Mouse (Mus musculus): Measurements from ENCODE around the gene Glrx5. TPM values are rescaled to one million over a fixed set of nuclear protein-coding genes. Genes with fewer than 3 reads are reported as not detected.

The Glrx5 gene
- polyA plus RNA-seq, 1 experiment from 2014 or later: 254 TPM

GRCm38 (mm10) chr12:105077232-105077631 is 44.7 kb downstream of the Glrx5 start:
- H3K4me2 ChIP-seq: no peak overlapping the region
- H3K9ac ChIP-seq (ENCODE audit: low read depth, low read length): no peak overlapping the region
- no peak overlapping the region for H3K27ac ChIP-seq (ENCODE audit: low read depth, low read length)
- no peaks in the 10 kb centered on the region for H3K36me3 ChIP-seq (ENCODE audit: control insufficient read depth, insufficient read depth, low read length)
- no peak overlapping the region for H3K4me3 ChIP-seq (ENCODE audit: low read depth, low read length)
- 0 out of 2 replicates have a peak, but pooled peaks cover 2% of the 10 kb centered on the region for H3K27me3 ChIP-seq (ENCODE audit: control insufficient read depth, insufficient read depth, low read length)
- H3K9me3 ChIP-seq (replicated peaks; ENCODE audit: control insufficient read depth, low read length): no peaks in the 10 kb centered on the region
- no peaks in the 10 kb centered on the region for H3K4me1 ChIP-seq (ENCODE audit: control insufficient read depth, insufficient read depth, low read length)
- ATAC-seq (replicated peaks; ENCODE audit: insufficient number of reproducible peaks, low FRiP score, low TSS enrichment): no peak
- 82% methylated on average over 2 of the region's 2 CpGs for WGBS (ENCODE audit: insufficient replicate concordance)

GRCm38 (mm10) chr12:105084171-105084570 is 51.7 kb downstream of the Glrx5 start:
- H3K4me2 ChIP-seq: no peak overlapping the region
- no peaks in the 10 kb centered on the region for H3K36me3 ChIP-seq (ENCODE audit: control insufficient read depth, insufficient read depth, low read length)
- H3K4me3 ChIP-seq (ENCODE audit: low read depth, low read length): no peak overlapping the region
- ATAC-seq (replicated peaks; ENCODE audit: insufficient number of reproducible peaks, low FRiP score, low TSS enrichment): no peak
- H3K27ac ChIP-seq (ENCODE audit: low read depth, low read length): no peak overlapping the region
- no peaks in the 10 kb centered on the region for H3K9me3 ChIP-seq (replicated peaks; ENCODE audit: control insufficient read depth, low read length)
- no peaks in the 10 kb centered on the region for H3K4me1 ChIP-seq (ENCODE audit: control insufficient read depth, insufficient read depth, low read length)
- no peaks in the 10 kb centered on the region for H3K27me3 ChIP-seq (ENCODE audit: control insufficient read depth, insufficient read depth, low read length)
- 37% methylated on average over 5 of the region's 5 CpGs for WGBS (ENCODE audit: insufficient replicate concordance)
- no peak overlapping the region for H3K9ac ChIP-seq (ENCODE audit: low read depth, low read length)

- ATAC-seq (replicated peaks; ENCODE audit: insufficient number of reproducible peaks, low FRiP score, low TSS enrichment): no peak
- Histone ChIP-seq H3K27me3 (ENCODE audit: control insufficient read depth, insufficient read depth, low read length) (no peaks in the 10 kb centered on the region), H3K27ac (ENCODE audit: low read depth, low read length) (no peak overlapping the region), H3K4me3 (ENCODE audit: low read depth, low read length) (no peak overlapping the region), H3K4me2 (no peak overlapping the region), H3K36me3 (ENCODE audit: control insufficient read depth, insufficient read depth, low read length) (no peaks in the 10 kb centered on the region), H3K4me1 (ENCODE audit: control insufficient read depth, insufficient read depth, low read length) (no peaks in the 10 kb centered on the region), H3K9ac (ENCODE audit: low read depth, low read length) (no peak overlapping the region), H3K9me3 (replicated peaks; ENCODE audit: control insufficient read depth, low read length) (no peaks in the 10 kb centered on the region)
- 80% methylated on average over 6 of the region's 6 CpGs for WGBS (ENCODE audit: insufficient replicate concordance)
Measured at GRCm38 (mm10) chr12:105084816-105085215, 52.3 kb downstream of the Glrx5 start.

GRCm38 (mm10) chr12:105085296-105085695 is 52.8 kb downstream of the Glrx5 start:
- Histone ChIP-seq H3K4me1 (ENCODE audit: control insufficient read depth, insufficient read depth, low read length) (no peaks in the 10 kb centered on the region), H3K27ac (ENCODE audit: low read depth, low read length) (no peak overlapping the region), H3K4me3 (ENCODE audit: low read depth, low read length) (no peak overlapping the region), H3K27me3 (ENCODE audit: control insufficient read depth, insufficient read depth, low read length) (no peaks in the 10 kb centered on the region), H3K9me3 (replicated peaks; ENCODE audit: control insufficient read depth, low read length) (no peaks in the 10 kb centered on the region), H3K36me3 (ENCODE audit: control insufficient read depth, insufficient read depth, low read length) (no peaks in the 10 kb centered on the region), H3K9ac (ENCODE audit: low read depth, low read length) (no peak overlapping the region), H3K4me2 (no peak overlapping the region)
- ATAC-seq (replicated peaks; ENCODE audit: insufficient number of reproducible peaks, low FRiP score, low TSS enrichment): no peak
- 72% methylated on average over 12 of the region's 12 CpGs for WGBS (ENCODE audit: insufficient replicate concordance)

GRCm38 (mm10) chr12:105086781-105087180 is 54.3 kb downstream of the Glrx5 start:
- no peak overlapping the region for H3K9ac ChIP-seq (ENCODE audit: low read depth, low read length)
- H3K9me3 ChIP-seq (replicated peaks; ENCODE audit: control insufficient read depth, low read length): no peaks in the 10 kb centered on the region
- H3K27ac ChIP-seq (ENCODE audit: low read depth, low read length): no peak overlapping the region
- no peaks in the 10 kb centered on the region for H3K36me3 ChIP-seq (ENCODE audit: control insufficient read depth, insufficient read depth, low read length)
- H3K27me3 ChIP-seq (ENCODE audit: control insufficient read depth, insufficient read depth, low read length): no peaks in the 10 kb centered on the region
- no peak overlapping the region for H3K4me2 ChIP-seq
- ATAC-seq (replicated peaks; ENCODE audit: insufficient number of reproducible peaks, low FRiP score, low TSS enrichment): no peak
- no peaks in the 10 kb centered on the region for H3K4me1 ChIP-seq (ENCODE audit: control insufficient read depth, insufficient read depth, low read length)
- no peak overlapping the region for H3K4me3 ChIP-seq (ENCODE audit: low read depth, low read length)
- WGBS (ENCODE audit: insufficient replicate concordance): 89% methylated on average over 6 of the region's 6 CpGs

GRCm38 (mm10) chr12:105087353-105087752 is 54.9 kb downstream of the Glrx5 start:
- WGBS (ENCODE audit: insufficient replicate concordance): 63% methylated on average over 3 of the region's 3 CpGs
- H3K4me3 ChIP-seq (ENCODE audit: low read depth, low read length): no peak overlapping the region
- H3K36me3 ChIP-seq (ENCODE audit: control insufficient read depth, insufficient read depth, low read length): no peaks in the 10 kb centered on the region
- no peak overlapping the region for H3K27ac ChIP-seq (ENCODE audit: low read depth, low read length)
- H3K9me3 ChIP-seq (replicated peaks; ENCODE audit: control insufficient read depth, low read length): no peaks in the 10 kb centered on the region
- H3K4me1 ChIP-seq (ENCODE audit: control insufficient read depth, insufficient read depth, low read length): no peaks in the 10 kb centered on the region
- no peak overlapping the region for H3K9ac ChIP-seq (ENCODE audit: low read depth, low read length)
- no peak for ATAC-seq (replicated peaks; ENCODE audit: insufficient number of reproducible peaks, low FRiP score, low TSS enrichment)
- H3K27me3 ChIP-seq (ENCODE audit: control insufficient read depth, insufficient read depth, low read length): no peaks in the 10 kb centered on the region
- no peak overlapping the region for H3K4me2 ChIP-seq

GRCm38 (mm10) chr12:105089231-105089630 is 56.7 kb downstream of the Glrx5 start:
- 71% methylated on average over 5 of the region's 5 CpGs for WGBS (ENCODE audit: insufficient replicate concordance)
- Histone ChIP-seq H3K9me3 (replicated peaks; ENCODE audit: control insufficient read depth, low read length) (no peaks in the 10 kb centered on the region), H3K4me2 (no peak overlapping the region), H3K36me3 (ENCODE audit: control insufficient read depth, insufficient read depth, low read length) (no peaks in the 10 kb centered on the region), H3K27me3 (ENCODE audit: control insufficient read depth, insufficient read depth, low read length) (no peaks in the 10 kb centered on the region), H3K9ac (ENCODE audit: low read depth, low read length) (no peak overlapping the region), H3K4me3 (ENCODE audit: low read depth, low read length) (no peak overlapping the region), H3K4me1 (ENCODE audit: control insufficient read depth, insufficient read depth, low read length) (no peaks in the 10 kb centered on the region), H3K27ac (ENCODE audit: low read depth, low read length) (no peak overlapping the region)
- ATAC-seq (replicated peaks; ENCODE audit: insufficient number of reproducible peaks, low FRiP score, low TSS enrichment): no peak

GRCm38 (mm10) chr12:105091604-105092003 is 59.1 kb downstream of the Glrx5 start:
- H3K36me3 ChIP-seq (ENCODE audit: control insufficient read depth, insufficient read depth, low read length): no peaks in the 10 kb centered on the region
- H3K9ac ChIP-seq (ENCODE audit: low read depth, low read length): no peak overlapping the region
- WGBS (ENCODE audit: insufficient replicate concordance): 77% methylated on average over 6 of the region's 6 CpGs
- no peak overlapping the region for H3K4me2 ChIP-seq
- H3K27me3 ChIP-seq (ENCODE audit: control insufficient read depth, insufficient read depth, low read length): no peaks in the 10 kb centered on the region
- no peaks in the 10 kb centered on the region; the same call in 1 of the 2 replicates for H3K4me1 ChIP-seq (ENCODE audit: control insufficient read depth, insufficient read depth, low read length)
- no peak overlapping the region for H3K4me3 ChIP-seq (ENCODE audit: low read depth, low read length)
- no peak for ATAC-seq (replicated peaks; ENCODE audit: insufficient number of reproducible peaks, low FRiP score, low TSS enrichment)
- H3K9me3 ChIP-seq (replicated peaks; ENCODE audit: control insufficient read depth, low read length): no peaks in the 10 kb centered on the region
- H3K27ac ChIP-seq (ENCODE audit: low read depth, low read length): no peak overlapping the region
